Mouse (Mus musculus): ENCODE data around the gene Smim14.
"Not testable (repeated sequence)": the region's sequence is repeated elsewhere in the genome, so short reads cannot be mapped to it uniquely, and the experiment has no call there.

The Smim14 gene

GRCm38 (mm10) chr5:65536751-65537419, at the start of gene Smim14, which contains the start of gene Ube2k:
Gene Smim14, minus strand, starts transcription at chr5:65537184.
Gene Ube2k, plus strand, starts transcription at chr5:65537233.
- DNase-seq (ENCODE audit: low spot score in 2 of 2): peak; percentile 84 to 91

GRCm38 (mm10) chr5:65586291-65586690, 49.3 kb upstream of the Smim14 start:
- no peak for DNase-seq (ENCODE audit: low spot score in 2 of 2)

GRCm38 (mm10) chr5:65578545-65578944, 41.6 kb upstream of the Smim14 start:
- no peak for DNase-seq (ENCODE audit: low spot score in 2 of 2)

- no peak for DNase-seq (ENCODE audit: low spot score in 2 of 2)
Measured at GRCm38 (mm10) chr5:65575896-65576295, 38.9 kb upstream of the Smim14 start.

- DNase-seq (ENCODE audit: low spot score in 2 of 2): no peak
Measured at GRCm38 (mm10) chr5:65574876-65575275, 37.9 kb upstream of the Smim14 start.

- no peak for DNase-seq (ENCODE audit: low spot score in 2 of 2)
Measured at GRCm38 (mm10) chr5:65565486-65565885, 28.5 kb upstream of the Smim14 start.

- no peak for DNase-seq (ENCODE audit: low spot score in 2 of 2)
Measured at GRCm38 (mm10) chr5:65561125-65561893, 24.3 kb upstream of the Smim14 start.

GRCm38 (mm10) chr5:65557109-65557508, 20.1 kb upstream of the Smim14 start:
- no peak for DNase-seq (ENCODE audit: low spot score in 2 of 2)

- DNase-seq (ENCODE audit: low spot score in 2 of 2): no peak
Measured at GRCm38 (mm10) chr5:65549677-65550076, 12.7 kb upstream of the Smim14 start.

GRCm38 (mm10) chr5:65544616-65545015, 7.6 kb upstream of the Smim14 start:
- DNase-seq (ENCODE audit: low spot score in 2 of 2): no peak

GRCm38 (mm10) chr5:65543491-65543890, 6.5 kb upstream of the Smim14 start:
- DNase-seq (ENCODE audit: low spot score in 2 of 2): no peak

GRCm38 (mm10) chr5:65541889-65542288, 4.9 kb upstream of the Smim14 start:
- DNase-seq (ENCODE audit: low spot score in 2 of 2): no peak

- DNase-seq (ENCODE audit: low spot score in 2 of 2): no peak
Measured at GRCm38 (mm10) chr5:65539786-65540185, 2.8 kb upstream of the Smim14 start.

GRCm38 (mm10) chr5:65538829-65539228, 1.8 kb upstream of the Smim14 start:
- no peak for DNase-seq (ENCODE audit: low spot score in 2 of 2)

- no peak for DNase-seq (ENCODE audit: low spot score in 2 of 2)
Measured at GRCm38 (mm10) chr5:65538121-65538520, 1.1 kb upstream of the Smim14 start.

- DNase-seq (ENCODE audit: low spot score in 2 of 2): peak in 1 of 2 experiments; percentile 21
Measured at GRCm38 (mm10) chr5:65537420-65538071, 562 bp upstream of the Smim14 start.

- not testable (repeated sequence) for DNase-seq (ENCODE audit: low spot score in 2 of 2)
Measured at GRCm38 (mm10) chr5:65536068-65536465, 917 bp downstream of the Smim14 start.

GRCm38 (mm10) chr5:65535457-65536067, 1.4 kb downstream of the Smim14 start:
- peak; percentile 31 to 34 for DNase-seq (ENCODE audit: low spot score in 2 of 2)

- no peak for DNase-seq (ENCODE audit: low spot score in 2 of 2)
Measured at GRCm38 (mm10) chr5:65534496-65534895, 2.5 kb downstream of the Smim14 start.

- no peak for DNase-seq (ENCODE audit: low spot score in 2 of 2)
Measured at GRCm38 (mm10) chr5:65531283-65531682, 5.7 kb downstream of the Smim14 start.

- no peak for DNase-seq (ENCODE audit: low spot score in 2 of 2)
Measured at GRCm38 (mm10) chr5:65525674-65526443, 11.1 kb downstream of the Smim14 start.

Measured in left cerebral cortex, adult 9 months (tissue).